Mouse (Mus musculus): ENCODE results near the gene Pnkd.

DNA sequence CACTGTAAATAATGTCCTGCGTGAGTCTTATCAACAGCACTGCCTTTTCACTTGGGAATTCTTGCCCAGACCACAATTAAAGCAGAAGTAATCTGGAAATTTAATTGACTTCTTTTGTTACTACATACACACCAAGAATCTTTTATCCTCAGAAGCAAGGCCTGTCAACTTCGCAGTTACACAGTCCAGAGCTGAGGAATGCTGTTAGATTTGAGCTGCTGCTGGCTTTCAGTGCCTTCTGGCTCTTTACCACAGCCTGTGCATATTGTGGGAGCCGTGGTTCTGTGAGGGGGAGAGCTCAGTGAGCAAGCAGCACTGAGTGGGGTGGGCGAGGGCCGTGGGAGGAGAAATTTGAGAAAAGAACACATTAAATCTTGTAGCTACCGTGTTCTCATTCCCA lies 44.4 kb upstream of the Pnkd start:
- TF ChIP-seq CEBPB (IDR thresholded peaks at IDR 0.05; ENCODE audit: low read depth) (no peak), CTCF (IDR thresholded peaks at IDR 0.05; ENCODE audit: control insufficient read depth, insufficient read depth, insufficient read length) (no peak), MAX (IDR thresholded peaks at IDR 0.05) (no peak), MYOG (IDR thresholded peaks at IDR 0.05; ENCODE audit: control insufficient read depth, extremely low read depth, insufficient read length) (no peak), USF1 (IDR thresholded peaks at IDR 0.05; ENCODE audit: low read depth) (no peak)

Data from C2C12 (cell line).